Comparison of ENCODE assay signal across 9 mouse cellular contexts in genomic region chr19:10417436-10417835, GRCm38 (mm10). TPM values are rescaled to one million over a fixed set of nuclear protein-coding genes. Genes with fewer than 3 reads are reported as not detected.
DNase-seq lines count a peak whose midpoint lies in the region; TF ChIP-seq lines count a peak whose summit lies in the region.
"Had no signal": no experiment of that assay in that cellular context is flagged by ENCODE, and none has a peak within 500 bp of the region (broad histone marks: within the 10 kb centered on the region; RNA-seq: fewer than 3 reads in every experiment).

No protein-coding gene starts in this region.

- no peak for DNase-seq in layer of hippocampus, adult 2 months (ENCODE audit: low spot score in 2 of 2)
- DNase-seq in layer of hippocampus, postnatal 36 days, result no peak
- DNase-seq in adrenal gland, postnatal 10 days, result peak; percentile 61
- DNase-seq in heart, adult 8-10 months (ENCODE audit: low spot score), result peak; percentile 66
- peak; percentile 11 to 73 for DNase-seq in kidney, postnatal 25 days
- DNase-seq in gastrocnemius, postnatal 10 days, result no peak
- no peak for DNase-seq in layer of hippocampus, adult 9-10 months (ENCODE audit: low spot score)
- DNase-seq in T-cell, adult 2 months (ENCODE audit: low spot score), result no peak

- no peak for TF ChIP-seq CTCF in layer of hippocampus, adult 2 months (conservative IDR thresholded peaks at IDR 0.05)

- peak overlapping the region; percentile 68 for H3K27ac ChIP-seq in layer of hippocampus, adult 2 months

- no peak overlapping the region for H3K4me3 ChIP-seq in layer of hippocampus, adult 2 months
- H3K4me3 ChIP-seq: erythroblast, embryonic 14.5 days had no signal

RNA-seq across cellular contexts. Expression of gene Syt7, which starts 28.5 kb away (rescaled TPM):
- 100 to 1,000 TPM; 315 to 321 TPM for total RNA-seq in layer of hippocampus, adult 2 months (2021)
- total RNA-seq in layer of hippocampus, postnatal 36 days (2021), result 100 to 1,000 TPM; 301 to 303 TPM
- 10 to 100 TPM; 25.8 to 26.3 TPM for total RNA-seq in adrenal gland, postnatal 10 days (2021)
- 10 to 100 TPM; 33.2 to 39.1 (median 35.8) TPM for total RNA-seq in heart, adult 8-10 months (2022)
- 1 to 10 TPM; 3.5 TPM for total RNA-seq in gastrocnemius, postnatal 10 days (2021)

RNA-seq across cellular contexts. Expression of gene Lrrc10b, which starts 39.8 kb away (rescaled TPM):
- 10 to 100 TPM; 83.9 to 84.6 TPM for total RNA-seq in layer of hippocampus, adult 2 months (2021)
- total RNA-seq in layer of hippocampus, postnatal 36 days (2021), result 10 to 100 TPM; 78.7 to 89.3 TPM
- 1 to 10 TPM; 3.4 to 4.7 TPM for total RNA-seq in adrenal gland, postnatal 10 days (2021)
- total RNA-seq in heart, adult 8-10 months (2022), result 1 to 10 TPM in 2 of 4 experiments, under 1 TPM in 2; 0.38 to 6.4 (median 1.9) TPM
- total RNA-seq in gastrocnemius, postnatal 10 days (2021), result under 1 TPM; 0.40 to 0.43 TPM

Comparison
In these comparisons a context has a peak if more than half of its experiments do, and no peak if none do; other contexts are left out.
1. DNase-seq: peak in adrenal gland, postnatal 10 days (single experiment), heart, adult 8-10 months (single experiment) and kidney, postnatal 25 days (2 of 2); none in layer of hippocampus, adult 2 months (0 of 2), layer of hippocampus, postnatal 36 days (0 of 2), gastrocnemius, postnatal 10 days (single experiment), layer of hippocampus, adult 9-10 months (single experiment) and T-cell, adult 2 months (single experiment).
2. RNA of gene Syt7, which starts 28.5 kb away (total RNA-seq): 315 to 321 TPM in layer of hippocampus, adult 2 months and 301 to 303 TPM in layer of hippocampus, postnatal 36 days; 33.2 to 39.1 TPM in heart, adult 8-10 months, 25.8 to 26.3 TPM in adrenal gland, postnatal 10 days and 3.5 TPM in gastrocnemius, postnatal 10 days; every median in the first group is over 4 times any median in the second.
3. RNA of gene Lrrc10b, which starts 39.8 kb away (total RNA-seq): 78.7 to 89.3 TPM in layer of hippocampus, postnatal 36 days and 83.9 to 84.6 TPM in layer of hippocampus, adult 2 months; 3.4 to 4.7 TPM in adrenal gland, postnatal 10 days, 0.38 to 6.4 TPM in heart, adult 8-10 months and 0.40 to 0.43 TPM in gastrocnemius, postnatal 10 days; every median in the first group is over 10 times any median in the second.